In the genomic region with DNA sequence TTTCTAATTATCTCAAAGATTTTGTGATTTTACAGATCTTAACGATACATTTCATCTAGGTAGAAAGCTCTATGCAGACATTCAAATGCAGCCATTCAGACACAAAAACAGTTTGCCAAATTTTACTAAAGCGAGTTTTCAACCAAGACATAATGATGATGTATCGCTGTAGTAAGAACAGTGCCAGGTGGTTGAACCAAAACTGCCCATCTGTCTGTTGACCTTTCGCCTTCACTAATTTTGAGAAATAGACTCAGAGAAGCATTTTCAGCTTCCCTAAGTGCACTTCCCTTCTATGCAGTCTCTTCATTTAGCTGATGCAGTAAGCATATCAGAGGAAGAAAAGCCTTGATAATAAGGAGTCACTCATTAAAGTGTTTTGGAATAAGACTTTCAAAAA, we compare ENCODE assay signal across 11 mouse cellular contexts.
DNase-seq lines count a peak whose midpoint lies in the region.
"Had no signal": no experiment of that assay in that cellular context is flagged by ENCODE, and none has a peak within 500 bp of the region (broad histone marks: within the 10 kb centered on the region; RNA-seq: fewer than 3 reads in every experiment).

No protein-coding gene starts in this region.

- DNase-seq in cerebellum, adult 11-12 months, result peak; percentile 15
- no peak for DNase-seq in cerebellum, postnatal 14 days
- DNase-seq in cerebellum, adult 18-20 months, result peak; percentile 50 to 57
- peak; percentile 38 for DNase-seq in cerebellum, adult 9-11 months
- no peak for DNase-seq in kidney, adult 8-10 months
- DNase-seq in adrenal gland, adult 8-10 months, result no peak
- DNase-seq: adrenal gland, postnatal 25 days; gastrocnemius, postnatal 36 days; heart, adult 18-20 months; heart, postnatal 14 days; kidney, adult 18-20 months had no signal

Comparison
In these comparisons a context has a peak if more than half of its experiments do, and no peak if none do; other contexts are left out.
1. DNase-seq: peak in cerebellum, adult 11-12 months (single experiment), cerebellum, adult 18-20 months (2 of 2) and cerebellum, adult 9-11 months (single experiment); none in cerebellum, postnatal 14 days (0 of 2), kidney, adult 8-10 months (0 of 2) and adrenal gland, adult 8-10 months (single experiment).